Mouse (Mus musculus) erythroblast, embryonic 14.5 days (primary cell): ENCODE data around the gene Fbxl18.

Source experiments
- GATA1 ChIP-seq: IDR thresholded peaks from 2 replicates; pipeline ENCODE4 v1.6.1; 2012; ENCODE audit warnings: low read length, inconsistent platforms, mixed read lengths
- TAL1 ChIP-seq: IDR thresholded peaks from 3 replicates; pipeline ENCODE4 v1.6.1; 2012; ENCODE audit warnings: low read length, inconsistent platforms, mixed read lengths

DNA sequence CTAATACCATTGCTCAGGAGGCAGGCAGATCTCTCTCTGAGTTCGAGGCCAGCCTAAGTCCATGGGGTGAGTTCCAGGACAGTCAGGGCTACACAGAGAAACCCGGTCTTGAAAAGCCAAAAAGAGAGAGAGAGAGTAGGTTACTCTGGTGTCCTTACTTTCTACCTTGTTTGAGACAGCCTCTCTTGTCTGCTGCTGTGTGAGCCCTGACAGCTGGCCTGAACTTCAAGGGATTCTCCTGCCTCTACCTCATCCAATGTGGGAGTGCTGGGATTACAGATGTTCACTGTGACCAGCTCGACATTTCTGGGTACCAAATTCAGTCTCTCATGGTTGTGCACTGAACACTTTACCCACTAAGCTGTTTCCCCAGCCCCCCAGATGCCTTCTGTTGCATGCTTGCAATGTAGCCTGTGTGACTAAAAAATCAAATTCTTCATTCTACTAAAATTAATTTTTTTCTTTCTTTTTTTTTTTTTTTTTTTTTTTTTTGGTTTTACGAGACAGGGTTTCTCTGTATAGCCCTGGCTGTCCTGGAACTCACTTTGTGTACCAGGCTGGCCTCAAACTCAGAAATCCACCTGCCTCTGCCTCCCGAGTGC is 4.8 kb upstream of the Fbxl18 start:
- TF ChIP-seq GATA1 (no peak), TAL1 (no peak)
